Mouse (Mus musculus) cerebellum, adult 2 months (tissue): ENCODE results near the gene Ctdspl. TPM values are rescaled to one million over a fixed set of nuclear protein-coding genes. Genes with fewer than 3 reads are reported as not detected.

Source experiments
- DNase-seq, 2 experiments: peaks; one replicate each; pipeline ENCODE4 v3.0.0; 2021
- H3K27ac ChIP-seq: fragments of 200-500 bp; 2 replicates; pipeline ENCODE4 v1.5.1; 2012; ENCODE audit warnings: low read length, control low read depth, inconsistent platforms; ENCODE audit not compliant: insufficient read depth
- H3K27me3 ChIP-seq: fragments of 200-500 bp; 2 replicates; pipeline ENCODE4 v1.6.1; 2012; ENCODE audit warnings: inconsistent platforms, mild to moderate bottlenecking, low read length, moderate library complexity; ENCODE audit not compliant: control insufficient read depth, insufficient read depth
- H3K4me1 ChIP-seq: fragments of 200-500 bp; 2 replicates; pipeline ENCODE4 v1.6.1; 2011; ENCODE audit warnings: low read length; ENCODE audit not compliant: control insufficient read depth, insufficient read depth
- H3K4me3 ChIP-seq: fragments of 200-500 bp; replicated peaks from 2 replicates; pipeline ENCODE3; 2011; ENCODE audit warnings: mild to moderate bottlenecking, low read depth, low read length, control low read depth; ENCODE audit not compliant: insufficient read depth
- CTCF ChIP-seq: fragments of 200-500 bp; IDR thresholded peaks from 2 replicates; pipeline ENCODE4 v1.5.1; 2011; ENCODE audit warnings: low read depth, mild to moderate bottlenecking, control low read depth, low read length, moderate library complexity, borderline replicate concordance; ENCODE audit not compliant: insufficient read depth
- POLR2A ChIP-seq: fragments of 200-500 bp; IDR thresholded peaks from 2 replicates; pipeline ENCODE4 v1.6.1; 2011; ENCODE audit warnings: low read length, control low read depth, borderline replicate concordance; ENCODE audit not compliant: insufficient read depth
- WGBS: fragments of 180-500 bp; shearing (Covaris S2); methylation state at CpG from one replicate; pipeline ENCODE4 v1.1.7; 2018; 5-methylcytosine and 5-hydroxymethylcytosine counted together
- polyA plus RNA-seq: library from polyadenylated mRNA; depleted of rRNA; stranded (reverse); fragments of >200 nt; gene quantifications from 2 replicates; pipeline ENCODE4 v1.2.3, GENCODE M21; 2012

Gene Ctdspl
- polyA plus RNA-seq, 1 experiment: 10.3 TPM

DNA sequence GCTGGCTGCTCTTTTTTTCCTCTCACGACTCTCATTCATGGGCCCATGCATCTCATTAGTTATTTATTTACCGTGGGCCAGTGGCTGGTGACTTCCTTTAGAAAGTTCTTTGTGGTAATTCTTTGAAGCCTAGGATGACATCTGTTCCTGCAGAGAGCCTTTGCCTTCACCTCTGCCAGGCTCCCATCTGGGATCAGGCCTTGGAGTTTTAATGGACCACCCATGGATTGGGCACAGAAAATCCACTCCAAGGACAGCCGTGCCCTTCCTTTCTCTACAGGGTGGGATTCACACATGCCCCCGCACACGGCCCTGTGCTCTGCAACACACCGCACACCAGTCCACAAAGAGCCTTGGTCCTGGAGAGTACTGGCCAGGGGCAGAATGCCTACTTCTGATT, 24.3 kb upstream of the Ctdspl start:
- DNase-seq: no peak
- 15% methylated on average over 6 of the region's 6 CpGs for WGBS
- Histone ChIP-seq H3K4me1 (no peaks in the 10 kb centered on the region), H3K27ac (no peak overlapping the region), H3K4me3 (no peak overlapping the region), H3K27me3 (no peaks in the 10 kb centered on the region)
- TF ChIP-seq CTCF: no peak
- TF ChIP-seq POLR2A: no peak

DNA sequence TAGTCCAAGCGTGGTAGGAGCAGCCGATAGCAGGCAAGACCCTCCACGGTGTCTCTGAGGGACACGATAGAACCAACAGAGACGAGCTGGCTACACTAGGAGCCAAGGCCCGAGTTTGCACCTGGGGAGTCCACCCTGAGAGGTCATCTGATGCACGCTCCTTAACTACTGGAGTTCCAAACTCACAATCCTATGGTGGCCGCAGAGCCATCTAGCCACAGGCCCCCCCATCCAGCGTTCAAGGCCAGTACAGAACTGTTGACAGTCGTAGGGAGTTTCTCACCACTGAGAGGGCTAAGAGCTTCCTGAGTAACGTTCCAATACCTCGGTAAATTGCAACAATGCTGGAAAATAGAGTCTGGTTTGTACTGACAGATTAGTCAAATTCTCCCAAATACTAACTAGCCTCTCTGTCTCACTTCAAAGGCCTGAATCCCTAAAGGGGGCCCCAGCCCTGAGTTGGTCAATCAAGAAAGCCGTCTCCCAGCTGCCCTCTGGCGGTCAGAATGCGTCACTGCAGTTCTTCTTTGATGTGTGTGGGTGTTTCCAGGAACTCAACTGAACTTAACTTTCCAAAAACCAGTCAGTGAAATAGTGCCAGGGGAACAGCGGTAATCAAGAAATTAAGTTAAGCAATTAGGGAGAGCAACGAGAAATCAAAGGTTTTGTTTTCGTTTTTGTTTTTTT, 18.2 kb upstream of the Ctdspl start:
- TF ChIP-seq POLR2A: no peak
- peak; percentile 86 for TF ChIP-seq CTCF
- 54% methylated on average over 18 of the region's 18 CpGs for WGBS
- no peak overlapping the region for H3K4me3 ChIP-seq
- DNase-seq: peak; percentile 53 to 68
- H3K4me1 ChIP-seq: no peaks in the 10 kb centered on the region
- H3K27me3 ChIP-seq: no peaks in the 10 kb centered on the region
- H3K27ac ChIP-seq: no peak overlapping the region

- Histone ChIP-seq H3K27ac (no peak overlapping the region), H3K27me3 (no peaks in the 10 kb centered on the region), H3K4me1 (no peaks in the 10 kb centered on the region), H3K4me3 (no peak overlapping the region)
- TF ChIP-seq POLR2A: no peak
- no peak for TF ChIP-seq CTCF
- DNase-seq: no peak
- WGBS: 95% methylated on average over 9 of the region's 9 CpGs
Measured at GRCm38 (mm10) chr9:118913048-118913447, 13.2 kb upstream of the Ctdspl start.

GRCm38 (mm10) chr9:118913613-118914012, 12.6 kb upstream of the Ctdspl start:
- Histone ChIP-seq H3K4me1 (no peaks in the 10 kb centered on the region), H3K27ac (no peak overlapping the region), H3K27me3 (no peaks in the 10 kb centered on the region), H3K4me3 (no peak overlapping the region)
- 88% methylated on average over 3 of the region's 3 CpGs for WGBS
- TF ChIP-seq POLR2A (no peak), CTCF (no peak)
- no peak for DNase-seq

DNA sequence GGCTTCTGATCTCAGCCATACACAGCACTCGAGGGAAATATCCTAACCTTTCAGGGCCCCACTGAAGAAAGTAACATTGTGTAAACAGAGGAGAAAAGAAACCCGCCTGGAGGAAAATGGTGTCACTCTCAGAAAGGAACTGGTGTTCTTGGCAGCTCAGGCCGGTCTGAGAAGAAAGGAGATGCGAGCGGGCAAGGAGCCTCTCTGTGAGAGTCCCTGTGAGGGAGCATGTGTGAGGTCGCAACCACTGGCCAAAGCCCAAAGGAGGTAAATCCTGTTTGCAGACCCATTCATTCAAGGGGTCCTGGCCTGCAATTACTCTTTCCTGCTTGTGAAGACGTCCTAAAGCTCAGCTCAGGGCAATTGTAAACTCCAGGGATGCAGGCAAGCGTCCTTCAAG, 11.7 kb upstream of the Ctdspl start:
- Histone ChIP-seq H3K4me1 (no peaks in the 10 kb centered on the region), H3K27ac (no peak overlapping the region), H3K4me3 (no peak overlapping the region), H3K27me3 (no peaks in the 10 kb centered on the region)
- no peak for DNase-seq
- TF ChIP-seq POLR2A: no peak
- no peak for TF ChIP-seq CTCF
- 50% methylated on average over 8 of the region's 8 CpGs for WGBS

DNA sequence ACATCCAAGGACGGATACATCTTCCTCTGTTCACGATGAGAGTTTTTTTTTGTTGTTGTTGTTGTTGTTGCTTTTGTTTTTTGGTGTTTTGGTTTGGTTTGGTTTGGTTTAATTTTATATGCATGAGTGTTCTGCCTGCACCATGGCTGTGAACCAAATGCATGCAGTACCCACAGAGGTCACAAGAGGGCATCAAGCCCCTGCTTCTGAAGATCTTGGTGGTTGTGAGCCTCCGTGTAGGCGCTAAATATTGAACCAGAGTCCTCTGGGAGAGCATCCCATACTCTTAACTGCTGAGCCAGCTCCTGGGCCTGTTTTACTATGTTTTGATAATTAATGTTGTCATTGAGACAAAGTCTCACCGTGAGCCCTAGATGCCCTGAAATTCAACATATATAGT, 11.0 kb upstream of the Ctdspl start:
- H3K4me3 ChIP-seq: no peak overlapping the region
- H3K27me3 ChIP-seq: no peaks in the 10 kb centered on the region
- no peak overlapping the region for H3K27ac ChIP-seq
- 56% methylated on average over 5 of the region's 5 CpGs for WGBS
- no peaks in the 10 kb centered on the region for H3K4me1 ChIP-seq
- no peak for DNase-seq
- no peak for TF ChIP-seq POLR2A
- TF ChIP-seq CTCF: peak; percentile 53; the same call in 1 of the 2 replicates

DNA sequence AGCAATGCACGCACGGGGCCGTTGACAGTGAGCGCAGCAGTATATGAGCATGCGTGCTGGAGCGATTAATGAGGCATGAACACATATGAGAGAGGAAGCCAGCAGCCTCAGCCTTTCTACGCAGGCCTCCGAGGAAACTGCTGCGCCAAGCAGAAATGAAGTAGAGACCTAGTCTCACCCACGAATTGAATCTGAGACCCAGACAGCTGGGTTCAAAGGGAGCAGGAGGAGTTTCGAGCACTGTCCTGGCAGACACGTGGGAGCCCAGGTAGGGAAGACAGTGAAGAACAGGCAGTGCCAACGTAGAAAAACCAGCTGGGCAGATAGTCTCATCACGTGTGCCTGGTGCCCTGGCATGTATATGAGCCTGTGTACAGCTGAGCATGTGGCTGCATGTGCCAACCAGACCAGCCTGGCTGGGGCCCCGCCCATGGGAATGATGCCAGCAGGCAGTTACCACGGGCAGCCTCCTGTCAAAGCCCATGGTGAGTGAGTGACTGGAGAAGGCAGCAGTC, 6.5 kb upstream of the Ctdspl start:
- WGBS: 9% methylated on average over 16 of the region's 16 CpGs

More for the DNA sequence above, 6.5 kb upstream of the Ctdspl start:
- Histone ChIP-seq H3K4me1 (0 out of 2 replicates have a peak, but pooled peaks cover under 1% of the 10 kb centered on the region), H3K4me3 (no peak overlapping the region), H3K27ac (no peak overlapping the region), H3K27me3 (no peaks in the 10 kb centered on the region)
- TF ChIP-seq POLR2A (no peak), CTCF (no peak)
- DNase-seq: peak; percentile 30 to 34
